Mouse (Mus musculus): ENCODE results near the gene Smim6. TPM values are rescaled to one million over a fixed set of nuclear protein-coding genes. Genes with fewer than 3 reads are reported as not detected.
A peak's percentile ranks its signal among the peaks of the same experiment; 100 is the strongest.

Smim6 gene
- under 1 TPM in 1 of 2 experiments, not detected in 1; 0.27 TPM for total RNA-seq (2021)

- no peak for DNase-seq
These were observed at the start of gene Smim6 for GRCm38 (mm10) chr11:115911632-115912376. Gene Smim6, plus strand, starts transcription at chr11:115912017.

GRCm38 (mm10) chr11:115863895-115864294 lies 47.9 kb upstream of the Smim6 start:
- no peak for DNase-seq

GRCm38 (mm10) chr11:115869393-115869792 lies 42.4 kb upstream of the Smim6 start:
- DNase-seq: no peak

- DNase-seq: no peak
These were observed 39.4 kb upstream of the Smim6 start for GRCm38 (mm10) chr11:115872437-115872836.

- DNase-seq: no peak
These were observed 35.9 kb upstream of the Smim6 start for GRCm38 (mm10) chr11:115875935-115876334.

DNA sequence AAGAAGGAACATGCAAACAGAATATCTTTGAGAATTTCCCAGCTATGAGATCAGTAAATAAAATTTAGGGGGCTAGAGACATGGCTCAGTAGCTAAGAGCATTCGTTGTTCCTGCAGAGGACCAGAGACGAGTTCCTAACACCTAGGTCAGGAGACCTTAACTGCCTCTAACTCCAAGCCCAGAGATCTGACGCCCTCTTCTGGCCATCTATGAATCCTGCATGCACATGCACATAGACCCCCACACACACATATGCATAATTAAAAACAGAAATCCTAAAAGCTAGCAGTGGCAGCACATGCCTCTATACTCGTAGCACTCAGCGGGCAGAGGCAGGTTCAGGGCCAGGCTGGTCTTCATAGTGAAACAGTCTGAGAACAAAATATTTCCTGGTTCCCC lies 35.4 kb upstream of the Smim6 start:
- DNase-seq: no peak

- no peak for DNase-seq
These were observed 34.6 kb upstream of the Smim6 start for GRCm38 (mm10) chr11:115877174-115877755.

DNA sequence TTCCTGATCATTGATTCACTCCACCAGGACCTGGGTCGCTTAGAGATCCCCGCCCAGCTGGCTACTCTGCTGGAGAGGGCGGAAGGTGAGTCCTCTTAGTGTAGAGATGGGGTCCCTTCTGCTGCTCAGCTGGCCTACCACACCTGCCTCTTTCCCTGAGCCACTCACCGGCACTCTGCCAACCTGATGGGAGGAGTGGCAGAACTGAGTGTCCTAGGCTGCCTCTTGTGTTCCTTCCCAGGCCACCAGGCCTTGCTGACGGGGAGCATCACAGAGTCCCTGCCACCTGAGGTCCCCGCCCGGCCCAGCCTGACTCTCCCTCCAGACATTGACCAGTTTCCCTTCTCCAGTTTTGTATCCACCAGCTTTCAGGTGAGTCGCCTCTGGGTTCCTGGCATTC lies 33.7 kb upstream of the Smim6 start:
- DNase-seq: no peak

DNA sequence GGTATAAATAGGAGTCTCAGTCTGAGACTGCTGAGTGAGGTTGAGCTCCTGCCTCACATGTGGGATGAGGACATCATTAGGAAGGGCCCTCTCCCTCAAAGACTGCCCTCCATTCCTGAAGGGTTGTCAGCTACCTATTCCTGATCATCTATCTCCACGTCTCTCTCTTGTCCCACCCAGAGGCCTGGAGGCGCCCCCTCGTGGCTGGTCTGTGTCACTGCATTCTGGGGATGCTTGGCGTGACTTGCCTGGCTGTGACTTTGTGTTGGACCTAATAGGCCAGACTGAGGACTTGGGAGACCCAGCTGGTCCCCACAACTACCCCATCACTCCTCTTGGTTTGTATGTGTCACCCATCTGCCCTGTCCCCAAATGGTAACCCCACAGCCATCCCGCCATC lies 30.8 kb upstream of the Smim6 start:
- DNase-seq: no peak

DNA sequence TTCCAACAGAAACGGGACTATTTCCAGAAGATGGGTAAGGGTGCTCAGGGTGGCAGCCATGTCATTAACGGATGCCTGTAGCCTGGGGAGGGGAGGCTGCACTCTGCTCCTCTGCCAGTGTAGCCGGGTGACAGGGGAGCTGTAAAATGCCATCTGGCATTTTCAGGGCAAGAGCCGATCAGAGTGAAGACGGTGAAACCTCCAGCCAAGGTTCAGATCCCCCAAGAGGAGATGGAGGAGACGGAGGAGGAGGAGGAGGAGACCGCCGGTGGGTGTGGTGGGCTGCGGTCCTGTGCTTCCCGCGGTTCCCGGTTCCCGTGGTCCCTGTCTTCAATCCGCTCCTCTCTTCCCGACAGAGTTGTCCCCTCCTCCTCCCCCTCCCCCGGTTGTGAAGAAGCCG lies 28.6 kb upstream of the Smim6 start:
- no peak for DNase-seq

GRCm38 (mm10) chr11:115884361-115884760 lies 27.5 kb upstream of the Smim6 start:
- DNase-seq: no peak

DNA sequence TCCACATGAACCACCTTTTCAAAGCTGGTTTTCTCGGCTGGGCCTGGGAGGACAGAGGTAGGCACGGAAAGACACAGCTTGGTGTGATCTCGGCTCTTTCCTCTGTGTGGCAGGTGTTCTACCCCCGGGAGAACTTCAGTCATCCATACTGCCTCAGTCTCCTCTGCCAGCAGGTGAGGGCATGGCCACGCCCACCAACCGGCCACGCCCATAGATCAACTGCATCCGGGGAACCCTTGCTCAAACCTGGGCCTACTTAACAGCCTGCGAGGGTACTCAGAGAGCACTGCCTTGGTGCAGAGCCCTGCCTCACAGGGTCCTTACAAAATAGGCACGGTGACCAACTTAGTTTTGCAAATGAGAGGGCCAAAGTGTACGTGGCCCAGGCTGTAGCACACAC lies 26.5 kb upstream of the Smim6 start:
- no peak for DNase-seq

DNA sequence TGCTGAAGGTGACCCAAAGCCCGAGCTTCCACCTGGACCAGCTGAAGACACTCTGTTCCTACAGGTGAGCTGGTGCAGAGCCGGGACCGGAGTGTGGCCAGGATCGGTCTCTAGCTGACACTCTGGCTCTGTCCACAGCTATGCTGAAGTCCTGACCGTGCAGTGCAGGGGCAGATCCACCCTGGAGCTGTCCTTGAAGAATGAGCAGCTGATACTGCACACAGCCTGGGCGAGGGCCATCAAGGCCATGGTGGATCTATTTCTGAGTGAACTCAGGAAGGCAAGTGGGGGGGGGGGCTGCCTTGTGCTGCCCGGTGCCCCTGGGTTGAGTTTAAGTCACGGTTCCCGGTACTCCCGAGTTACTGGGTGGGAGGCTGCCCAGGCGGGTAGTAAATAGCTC lies 25.4 kb upstream of the Smim6 start:
- no peak for DNase-seq

- DNase-seq: no peak
These were observed 23.8 kb upstream of the Smim6 start for GRCm38 (mm10) chr11:115888020-115888419.

GRCm38 (mm10) chr11:115889159-115889558 lies 22.7 kb upstream of the Smim6 start:
- no peak for DNase-seq

GRCm38 (mm10) chr11:115892213-115892612 lies 19.6 kb upstream of the Smim6 start:
- DNase-seq: no peak

- DNase-seq: no peak
These were observed 18.7 kb upstream of the Smim6 start for GRCm38 (mm10) chr11:115893071-115893470.

DNA sequence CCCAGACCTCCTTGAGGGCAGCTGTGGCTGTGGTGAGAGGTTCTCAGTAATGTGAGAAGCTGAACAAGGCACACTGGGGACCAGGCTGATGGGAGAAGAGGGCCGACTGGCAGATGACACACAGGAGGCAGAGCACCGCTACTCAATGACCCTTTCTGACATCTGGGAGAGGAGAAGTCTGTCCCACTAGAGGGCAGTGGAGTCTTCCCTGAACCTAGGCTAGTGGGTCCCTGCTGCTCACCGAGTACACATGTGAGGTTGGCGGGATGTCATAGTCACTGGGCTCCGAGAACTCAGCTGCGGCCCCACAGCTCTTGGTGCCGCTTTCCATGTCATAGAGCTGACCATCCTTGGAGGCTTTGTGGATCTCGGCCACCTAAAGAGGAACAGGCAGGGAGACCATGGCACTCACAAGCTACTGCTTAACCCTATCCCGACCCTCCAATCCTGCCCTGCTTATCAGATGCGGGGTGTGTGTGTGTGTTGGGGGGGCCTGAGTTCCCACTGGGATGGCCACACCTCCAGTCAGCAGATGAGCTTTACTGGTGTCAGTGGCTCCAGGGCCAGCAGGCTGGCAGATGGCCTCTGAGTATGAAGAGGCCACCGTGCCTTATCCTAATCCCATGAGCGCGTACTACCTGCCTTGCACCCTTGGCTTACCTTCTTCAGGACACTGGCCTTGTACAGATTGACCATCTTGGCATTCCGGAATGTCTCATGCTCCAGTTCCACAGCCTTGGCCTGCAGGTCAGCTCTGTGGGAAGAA lies 16.9 kb upstream of the Smim6 start:
- peak; percentile 69 for DNase-seq

DNA sequence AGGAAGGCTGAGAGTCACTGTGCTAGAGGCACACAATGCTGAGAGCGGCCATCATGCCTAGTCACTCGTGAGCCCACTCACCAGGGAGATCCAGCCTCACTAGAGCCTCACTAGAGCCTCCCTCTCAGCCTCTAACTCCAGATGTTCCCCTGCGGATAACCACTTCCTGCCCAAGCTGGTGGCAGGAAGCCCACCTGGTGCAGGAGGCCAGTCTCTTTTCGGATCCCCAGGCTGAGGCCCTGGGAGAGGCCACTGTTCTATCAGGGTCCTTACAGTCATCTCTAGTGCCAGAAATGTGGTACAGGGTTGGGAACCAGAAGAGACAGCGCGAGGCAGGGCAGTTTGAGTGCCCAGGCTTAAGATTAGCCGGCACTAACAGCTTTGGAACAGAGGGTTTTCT lies 13.4 kb upstream of the Smim6 start:
- DNase-seq: no peak

DNA sequence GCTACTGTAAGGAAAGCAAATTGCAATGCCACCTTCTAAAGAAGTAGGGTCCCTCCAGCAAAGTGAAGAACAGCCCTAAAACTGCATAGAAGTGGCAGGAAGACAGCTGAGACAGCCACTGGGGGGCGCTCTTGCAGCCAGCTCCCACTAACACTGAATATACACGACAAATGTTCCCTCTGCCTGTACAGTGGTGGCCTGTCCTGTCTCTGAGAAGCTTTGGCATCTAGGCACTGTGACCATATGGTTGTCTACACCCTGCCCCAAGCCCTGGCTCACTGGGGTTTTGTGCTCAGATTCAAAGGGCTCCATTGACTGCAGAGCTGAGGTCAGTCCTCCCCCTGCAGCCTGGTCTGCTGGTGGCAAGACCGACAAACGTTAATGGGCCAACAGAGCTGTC lies 12.9 kb upstream of the Smim6 start:
- peak; percentile 71 for DNase-seq

DNA sequence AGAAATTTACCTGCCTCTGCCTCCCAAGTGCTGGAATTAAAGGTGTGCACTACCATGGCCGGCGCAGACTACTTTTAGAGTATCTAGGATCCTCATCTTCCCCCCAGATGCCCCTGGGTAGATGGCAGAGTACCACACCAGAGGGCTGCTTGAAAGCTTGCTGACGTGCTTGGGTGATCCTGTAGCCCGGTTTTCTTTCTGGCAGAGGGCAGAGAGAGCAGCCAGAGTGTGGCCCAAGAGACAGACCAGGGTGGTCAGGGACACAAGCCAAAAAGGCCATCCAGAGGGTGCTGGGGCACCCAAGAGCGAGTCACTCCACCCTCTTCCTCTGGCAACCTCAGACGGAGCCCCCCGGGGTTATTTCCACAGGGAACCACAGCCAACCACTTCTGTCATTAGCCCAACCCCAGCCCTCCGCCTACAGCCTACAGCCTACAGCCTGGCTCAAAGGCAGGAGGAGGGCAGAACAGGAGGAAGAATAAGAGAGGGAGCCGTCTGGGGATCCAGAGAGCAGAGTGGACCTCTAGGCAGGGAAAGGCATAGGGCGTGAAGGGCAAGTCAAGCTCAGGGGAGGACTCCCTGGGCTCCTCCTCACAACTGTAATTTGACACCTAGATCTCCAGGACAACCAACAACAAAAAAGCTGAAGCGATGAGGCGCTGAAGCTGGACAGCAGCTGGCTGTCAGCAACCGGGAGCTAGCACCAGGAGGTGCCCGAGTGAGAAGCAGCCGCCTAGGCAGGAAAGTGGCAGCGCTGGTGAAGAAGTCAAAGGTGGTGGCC lies 12.1 kb upstream of the Smim6 start, which contains the start of gene Smim5:
Gene Smim5, plus strand, starts transcription at position 481 of the 781 bp plus-strand sequence.
- peak; percentile 78 for DNase-seq

GRCm38 (mm10) chr11:115900561-115901337 lies 11.1 kb upstream of the Smim6 start:
- no peak for DNase-seq

Measured in heart, postnatal 4 days (tissue).